Mouse (Mus musculus): ENCODE data around the gene Cyp4f40.

- TF ChIP-seq CTCF (IDR thresholded peaks at IDR 0.05; ENCODE audit: control insufficient read depth, insufficient read depth, low read length) (no peak), POLR2A (IDR thresholded peaks at IDR 0.05; ENCODE audit: borderline replicate concordance, control insufficient read depth, low read depth, low read length) (no peak)
Measured at GRCm38 (mm10) chr17:32722771-32723170, 64.1 kb downstream of the Cyp4f40 start.
